Mouse (Mus musculus): ENCODE data around the gene Mecom. TPM values are rescaled to one million over a fixed set of nuclear protein-coding genes. Genes with fewer than 3 reads are reported as not detected.

The Mecom gene
- polyA plus RNA-seq, 1 experiment, result 4.3 TPM

DNA sequence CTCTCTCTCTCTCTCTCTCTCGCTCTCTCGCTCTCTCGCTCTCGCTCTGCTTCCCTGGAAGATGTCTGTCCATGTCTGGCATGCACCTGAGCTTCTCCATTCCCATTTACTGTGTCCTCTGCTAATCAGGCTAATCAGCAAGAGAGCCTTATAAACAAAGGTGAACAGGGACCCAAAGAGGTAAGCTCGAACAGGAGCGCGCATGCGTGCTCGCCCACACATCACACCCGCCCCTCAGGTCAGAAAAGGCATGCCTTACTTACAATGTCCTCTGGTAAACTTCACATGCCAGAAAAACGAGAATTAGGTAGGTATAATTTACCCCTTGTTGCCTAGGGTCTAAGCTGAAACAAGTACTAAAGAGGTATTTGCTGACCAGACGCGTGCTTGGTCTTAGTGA, 527.8 kb downstream of the Mecom start:
- WGBS, result 93% methylated on average over 13 of the region's 13 CpGs
- Histone ChIP-seq H3K27ac (ENCODE audit: insufficient read depth, low read length) (no peak overlapping the region), H3K4me3 (replicated peaks; ENCODE audit: insufficient read depth, low read depth, low read length) (no peak overlapping the region), H3K4me1 (ENCODE audit: control insufficient read depth, insufficient read depth, low read length) (no peaks in the 10 kb centered on the region), H3K27me3 (ENCODE audit: control insufficient read depth, insufficient read depth, low read length) (no peaks in the 10 kb centered on the region)
- no peak for DNase-seq
- TF ChIP-seq CTCF (IDR thresholded peaks at IDR 0.05; ENCODE audit: borderline replicate concordance, insufficient read depth, low read depth, low read length) (no peak), POLR2A (IDR thresholded peaks at IDR 0.05; ENCODE audit: borderline replicate concordance, insufficient read depth, low read length) (no peak)

DNA sequence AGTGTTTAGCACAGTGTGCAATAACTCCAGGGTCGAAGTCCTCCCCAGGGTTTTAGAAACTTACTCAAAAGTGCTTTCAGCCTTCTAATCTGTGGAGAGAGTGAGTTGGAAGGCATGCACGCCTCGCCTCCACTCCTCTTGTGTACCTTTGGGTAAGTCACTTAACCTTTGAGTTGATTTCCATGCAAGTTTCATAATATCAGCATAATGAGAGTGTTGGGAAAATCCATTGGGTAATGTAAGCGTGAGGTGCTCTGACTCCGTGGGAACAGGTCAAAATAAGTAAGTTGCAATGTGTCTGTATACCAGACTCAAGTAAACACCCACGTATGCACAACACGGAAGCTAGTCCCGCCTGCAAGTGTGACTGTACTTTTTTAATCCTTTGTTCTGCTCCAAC, 528.4 kb downstream of the Mecom start:
- no peaks in the 10 kb centered on the region for H3K4me1 ChIP-seq (ENCODE audit: control insufficient read depth, insufficient read depth, low read length)
- WGBS, result 85% methylated on average over 8 of the region's 8 CpGs
- no peak for TF ChIP-seq CTCF (IDR thresholded peaks at IDR 0.05; ENCODE audit: borderline replicate concordance, insufficient read depth, low read depth, low read length)
- no peak for TF ChIP-seq POLR2A (IDR thresholded peaks at IDR 0.05; ENCODE audit: borderline replicate concordance, insufficient read depth, low read length)
- no peak for DNase-seq
- H3K27me3 ChIP-seq (ENCODE audit: control insufficient read depth, insufficient read depth, low read length), result no peaks in the 10 kb centered on the region
- H3K27ac ChIP-seq (ENCODE audit: insufficient read depth, low read length), result no peak overlapping the region
- no peak overlapping the region for H3K4me3 ChIP-seq (replicated peaks; ENCODE audit: insufficient read depth, low read depth, low read length)

DNA sequence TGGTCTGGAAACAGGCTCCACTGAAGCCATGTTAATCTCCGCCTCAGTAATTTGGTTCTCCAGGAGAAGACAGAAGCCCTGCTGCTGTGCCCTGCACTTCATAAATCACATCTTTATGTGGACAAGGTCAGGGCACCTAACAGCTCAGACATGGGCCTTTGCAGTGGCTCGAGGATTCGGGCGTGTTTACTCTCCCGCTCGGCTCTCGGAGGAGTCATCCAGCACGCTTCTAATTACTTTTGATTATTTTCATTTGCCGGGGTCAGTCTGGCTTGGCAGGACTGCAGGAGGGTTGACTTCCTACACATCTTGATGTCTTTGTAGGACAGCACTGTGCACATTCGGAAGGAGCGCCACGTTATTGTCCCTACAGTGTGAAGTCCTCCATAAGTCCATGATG, 529.6 kb downstream of the Mecom start:
- TF ChIP-seq POLR2A (IDR thresholded peaks at IDR 0.05; ENCODE audit: borderline replicate concordance, insufficient read depth, low read length) (no peak), CTCF (IDR thresholded peaks at IDR 0.05; ENCODE audit: borderline replicate concordance, insufficient read depth, low read depth, low read length) (no peak)
- Histone ChIP-seq H3K4me1 (ENCODE audit: control insufficient read depth, insufficient read depth, low read length) (no peaks in the 10 kb centered on the region), H3K27me3 (ENCODE audit: control insufficient read depth, insufficient read depth, low read length) (no peaks in the 10 kb centered on the region), H3K27ac (ENCODE audit: insufficient read depth, low read length) (no peak overlapping the region), H3K4me3 (replicated peaks; ENCODE audit: insufficient read depth, low read depth, low read length) (no peak overlapping the region)
- 43% methylated on average over 12 of the region's 12 CpGs for WGBS
- no peak for DNase-seq

DNA sequence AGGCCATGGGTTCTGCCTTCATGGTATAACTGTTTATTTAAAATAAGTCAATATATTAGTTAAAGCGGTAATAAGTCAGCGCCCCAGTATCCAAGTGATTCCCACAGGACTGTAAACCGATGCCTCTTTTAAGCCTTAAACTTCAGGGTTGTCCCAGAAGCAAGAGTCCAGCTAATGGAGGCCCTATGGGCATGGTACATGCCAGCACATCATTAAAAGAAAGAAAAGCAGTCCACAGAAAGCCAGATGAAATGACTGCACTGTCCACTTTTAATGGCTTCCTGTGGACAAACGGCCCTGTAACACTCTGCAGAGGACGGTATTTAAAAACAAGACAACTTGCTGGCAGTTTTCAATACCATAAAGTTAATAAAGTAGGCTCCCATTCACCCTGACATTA, 531.0 kb downstream of the Mecom start:
- peaks cover 2% of the 10 kb centered on the region; the same call in 1 of the 2 replicates for H3K27me3 ChIP-seq (ENCODE audit: control insufficient read depth, insufficient read depth, low read length)
- H3K4me1 ChIP-seq (ENCODE audit: control insufficient read depth, insufficient read depth, low read length), result no peaks in the 10 kb centered on the region
- 89% methylated on average over 5 of the region's 5 CpGs for WGBS
- DNase-seq, result no peak
- no peak overlapping the region for H3K27ac ChIP-seq (ENCODE audit: insufficient read depth, low read length)
- no peak for TF ChIP-seq CTCF (IDR thresholded peaks at IDR 0.05; ENCODE audit: borderline replicate concordance, insufficient read depth, low read depth, low read length)
- TF ChIP-seq POLR2A (IDR thresholded peaks at IDR 0.05; ENCODE audit: borderline replicate concordance, insufficient read depth, low read length), result no peak
- H3K4me3 ChIP-seq (replicated peaks; ENCODE audit: insufficient read depth, low read depth, low read length), result no peak overlapping the region

DNA sequence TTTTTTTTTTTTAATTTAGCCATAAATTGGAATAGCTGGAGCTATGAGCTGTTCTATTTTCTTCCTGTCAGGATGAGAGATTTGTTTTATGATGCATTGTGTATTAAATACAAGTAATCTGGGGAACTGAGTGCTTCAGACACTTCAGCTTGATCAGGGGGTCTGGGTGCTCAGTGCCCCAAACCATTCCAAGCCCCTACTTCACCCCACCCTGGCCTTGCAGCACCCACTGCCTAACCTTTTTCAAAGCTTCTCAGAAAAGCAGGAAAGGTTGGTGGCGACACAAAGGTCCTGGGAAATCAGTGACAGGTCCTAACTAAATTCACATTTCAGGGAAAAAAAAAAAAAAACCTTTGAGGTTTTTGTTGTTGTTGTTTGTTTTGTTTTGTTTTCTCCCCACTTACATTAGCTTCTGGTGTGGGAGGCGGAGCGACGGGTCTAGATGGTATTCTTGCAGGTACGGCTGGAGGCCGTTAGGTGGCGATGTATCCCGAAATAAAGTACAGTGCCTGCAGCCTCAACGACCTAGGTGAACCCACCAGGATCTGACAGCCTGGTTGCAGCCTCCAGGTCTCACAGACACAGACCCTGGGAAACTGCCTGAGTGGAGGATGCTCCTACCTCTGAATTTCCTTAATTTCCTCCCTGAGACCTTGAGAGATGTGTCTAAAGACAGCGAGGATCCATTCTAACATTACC, 532.7 kb downstream of the Mecom start:
- TF ChIP-seq CTCF (IDR thresholded peaks at IDR 0.05; ENCODE audit: borderline replicate concordance, insufficient read depth, low read depth, low read length) (peak; percentile 58), POLR2A (IDR thresholded peaks at IDR 0.05; ENCODE audit: borderline replicate concordance, insufficient read depth, low read length) (no peak)
- Histone ChIP-seq H3K27me3 (ENCODE audit: control insufficient read depth, insufficient read depth, low read length) (peaks cover 2% of the 10 kb centered on the region; the same call in 1 of the 2 replicates), H3K4me1 (ENCODE audit: control insufficient read depth, insufficient read depth, low read length) (no peaks in the 10 kb centered on the region), H3K4me3 (replicated peaks; ENCODE audit: insufficient read depth, low read depth, low read length) (no peak overlapping the region), H3K27ac (ENCODE audit: insufficient read depth, low read length) (no peak overlapping the region)
- WGBS, result 23% methylated on average over 10 of the region's 10 CpGs
- DNase-seq, result peak; percentile 37 to 45

DNA sequence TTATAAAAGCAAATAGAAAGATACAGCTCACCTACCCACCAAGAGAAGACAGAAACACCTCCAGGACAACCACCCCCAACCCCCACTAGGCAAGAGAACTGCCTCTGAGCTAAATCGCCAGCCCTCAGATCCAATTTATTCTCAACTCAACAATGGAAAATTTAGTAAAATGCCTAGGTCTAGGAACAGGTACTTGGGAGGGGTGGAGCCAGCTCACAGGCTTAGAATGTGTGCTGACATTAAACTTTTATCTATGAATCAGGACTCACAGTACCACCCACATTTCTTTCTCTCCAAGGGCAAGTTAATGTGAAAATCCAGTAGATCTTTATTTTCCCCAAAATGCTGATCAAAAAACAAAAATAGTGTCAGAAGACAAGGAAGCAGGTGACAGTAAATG, 533.5 kb downstream of the Mecom start:
- H3K27ac ChIP-seq (ENCODE audit: insufficient read depth, low read length), result no peak overlapping the region
- TF ChIP-seq CTCF (IDR thresholded peaks at IDR 0.05; ENCODE audit: borderline replicate concordance, insufficient read depth, low read depth, low read length), result no peak
- TF ChIP-seq POLR2A (IDR thresholded peaks at IDR 0.05; ENCODE audit: borderline replicate concordance, insufficient read depth, low read length), result no peak
- DNase-seq, result no peak
- peaks cover 2% of the 10 kb centered on the region; the same call in 1 of the 2 replicates for H3K27me3 ChIP-seq (ENCODE audit: control insufficient read depth, insufficient read depth, low read length)
- H3K4me3 ChIP-seq (replicated peaks; ENCODE audit: insufficient read depth, low read depth, low read length), result no peak overlapping the region
- WGBS, result 82% methylated on average over 1 of the region's 1 CpGs
- no peaks in the 10 kb centered on the region for H3K4me1 ChIP-seq (ENCODE audit: control insufficient read depth, insufficient read depth, low read length)

DNA sequence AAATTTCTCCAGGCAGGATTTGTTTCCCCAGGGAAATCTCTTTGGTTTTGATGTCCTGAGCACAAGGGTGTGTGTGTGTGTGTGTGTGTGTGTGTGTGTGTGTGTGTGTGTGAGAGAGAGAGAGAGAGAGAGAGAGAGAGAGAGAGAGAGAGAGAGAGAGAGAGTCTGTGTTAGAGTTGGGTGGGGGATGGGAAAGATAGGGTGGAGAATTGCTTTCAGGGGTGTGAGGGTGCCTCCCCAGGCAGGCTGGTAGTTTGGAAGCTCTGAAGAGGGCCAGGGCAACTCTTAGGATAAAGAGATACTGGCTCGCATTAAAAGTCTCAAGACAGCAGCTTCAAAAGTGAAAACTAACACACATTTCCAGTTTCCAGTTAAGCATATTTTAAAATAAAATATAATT, 534.4 kb downstream of the Mecom start:
- peak overlapping the region; percentile 52 for H3K4me3 ChIP-seq (replicated peaks; ENCODE audit: insufficient read depth, low read depth, low read length)
- no peak for TF ChIP-seq CTCF (IDR thresholded peaks at IDR 0.05; ENCODE audit: borderline replicate concordance, insufficient read depth, low read depth, low read length)
- no peak for TF ChIP-seq POLR2A (IDR thresholded peaks at IDR 0.05; ENCODE audit: borderline replicate concordance, insufficient read depth, low read length)
- no peak overlapping the region for H3K27ac ChIP-seq (ENCODE audit: insufficient read depth, low read length)
- no peaks in the 10 kb centered on the region for H3K4me1 ChIP-seq (ENCODE audit: control insufficient read depth, insufficient read depth, low read length)
- H3K27me3 ChIP-seq (ENCODE audit: control insufficient read depth, insufficient read depth, low read length), result peaks cover 2% of the 10 kb centered on the region; the same call in 1 of the 2 replicates
- WGBS, result 100% methylated on average over 1 of the region's 1 CpGs
- no peak for DNase-seq

DNA sequence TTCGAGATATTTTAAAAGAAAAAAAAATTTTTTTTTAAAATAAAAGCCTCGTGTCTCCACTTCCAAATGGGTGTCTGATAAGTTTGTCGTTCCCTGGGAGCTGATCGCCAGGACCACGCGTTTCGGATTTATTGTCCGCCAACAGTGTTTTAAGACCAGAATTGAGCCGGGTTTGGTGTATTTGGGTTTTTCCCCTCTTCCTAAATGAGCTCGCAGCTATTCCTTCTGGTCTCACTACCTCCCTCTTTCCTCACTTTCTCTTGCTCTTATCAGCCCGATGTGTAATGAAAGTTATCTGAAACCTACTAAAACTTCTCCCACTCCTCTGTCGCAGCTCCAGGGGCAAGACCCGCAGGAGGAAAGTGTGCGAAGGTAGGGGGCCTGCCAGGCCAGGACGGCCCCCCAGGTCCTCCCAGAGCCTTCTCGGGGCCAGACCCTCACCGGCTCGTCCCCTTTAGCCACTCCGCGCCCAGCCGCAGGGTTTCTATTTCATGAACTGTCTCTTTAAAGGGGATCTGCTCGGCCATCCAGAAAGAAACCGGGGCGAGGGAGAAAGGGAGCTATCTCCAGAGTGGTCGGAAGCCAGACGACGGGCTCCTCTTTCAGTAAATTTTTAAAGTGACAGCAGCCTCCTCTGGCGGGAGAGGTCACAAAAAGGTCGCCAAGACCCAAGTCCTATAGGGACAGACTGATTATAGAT, 535.0 kb downstream of the Mecom start:
- TF ChIP-seq CTCF (IDR thresholded peaks at IDR 0.05; ENCODE audit: borderline replicate concordance, insufficient read depth, low read depth, low read length) (no peak), POLR2A (IDR thresholded peaks at IDR 0.05; ENCODE audit: borderline replicate concordance, insufficient read depth, low read length) (no peak)
- H3K27me3 ChIP-seq (ENCODE audit: control insufficient read depth, insufficient read depth, low read length), result peaks cover 2% of the 10 kb centered on the region; the same call in 1 of the 2 replicates
- DNase-seq, result peak; percentile 15 to 31
- H3K27ac ChIP-seq (ENCODE audit: insufficient read depth, low read length), result no peak overlapping the region
- under 1% methylated on average over 29 of the region's 29 CpGs for WGBS
- peak overlapping the region; percentile 52 for H3K4me3 ChIP-seq (replicated peaks; ENCODE audit: insufficient read depth, low read depth, low read length)
- no peaks in the 10 kb centered on the region for H3K4me1 ChIP-seq (ENCODE audit: control insufficient read depth, insufficient read depth, low read length)
